Mouse (Mus musculus) MEL (cell line): ENCODE measurements around the gene Tapbpl. TPM values are rescaled to one million over a fixed set of nuclear protein-coding genes. Genes with fewer than 3 reads are reported as not detected.

Experiments used
- DNase-seq: peaks from one replicate; pipeline ENCODE4 v3.0.0; 2011; ENCODE audit warnings: low read depth, low spot score
- H3K27ac ChIP-seq: 2 replicates; pipeline ENCODE4 v1.5.1; 2012; ENCODE audit warnings: low read depth, mild to moderate bottlenecking, control low read depth, low read length, moderate library complexity; ENCODE audit not compliant: control insufficient read depth
- H3K27me3 ChIP-seq, 2 experiments: fragments of 150-350 bp in 1 of 2; sonication (generic) in 1 of 2; 2 replicates each; pipeline ENCODE4 v1.6.1; 2012; ENCODE audit warnings: low read length in 2 of 2, mild to moderate bottlenecking in 2 of 2, improper control_type of control experiment in 1 of 2, moderate library complexity in 1 of 2; ENCODE audit not compliant: insufficient read depth in 2 of 2, control insufficient read depth in 1 of 2
- H3K36me3 ChIP-seq, 2 experiments: 2 replicates each; pipeline ENCODE4 v1.6.1; 2012 to 2014; ENCODE audit warnings: low read length in 2 of 2, improper control_type of control experiment in 1 of 2, inconsistent platforms in 1 of 2, mild to moderate bottlenecking in 1 of 2; ENCODE audit not compliant: insufficient read depth in 2 of 2, control insufficient read depth in 1 of 2
- H3K4me1 ChIP-seq, 2 experiments: fragments of 150-350 bp in 1 of 2; sonication (generic) in 1 of 2; 2 replicates each; pipeline ENCODE4 v1.6.1; 2012; ENCODE audit warnings: low read length in 2 of 2, improper control_type of control experiment in 1 of 2, mild to moderate bottlenecking in 1 of 2; ENCODE audit not compliant: insufficient read depth in 2 of 2, control insufficient read depth in 1 of 2
- H3K4me3 ChIP-seq, 2 experiments: fragments of 150-350 bp in 1 of 2; sonication (generic) in 1 of 2; 2 replicates each; pipeline ENCODE4 v1.5.1; 2012; ENCODE audit warnings: low read depth in 2 of 2, low read length in 2 of 2, mild to moderate bottlenecking in 2 of 2, moderate library complexity in 2 of 2, control low read depth in 1 of 2, improper control_type of control experiment in 1 of 2; ENCODE audit not compliant: control insufficient read depth in 1 of 2, insufficient read depth in 1 of 2
- H3K79me2 ChIP-seq: 2 replicates; pipeline ENCODE4 v1.6.1; 2012; ENCODE audit warnings: mild to moderate bottlenecking, low read length, moderate library complexity; ENCODE audit not compliant: control insufficient read depth, poor library complexity, insufficient read depth
- H3K9ac ChIP-seq: 2 replicates; pipeline ENCODE4 v1.6.1; 2012; ENCODE audit warnings: low read depth, mild to moderate bottlenecking, control low read depth, low read length, moderate library complexity; ENCODE audit not compliant: control insufficient read depth, poor library complexity, severe bottlenecking
- H3K9me3 ChIP-seq: fragments of 150-350 bp; sonication (generic); replicated peaks from 2 replicates; pipeline ENCODE4 v1.6.1; 2012; ENCODE audit warnings: mild to moderate bottlenecking, low read length, improper control_type of control experiment, moderate library complexity; ENCODE audit not compliant: insufficient read depth
- BHLHE40 ChIP-seq: IDR thresholded peaks from 2 replicates; pipeline ENCODE4 v1.6.1; 2012; ENCODE audit warnings: low read depth, mild to moderate bottlenecking, inconsistent platforms, low read length, improper control_type of control experiment, borderline replicate concordance
- E2F4 ChIP-seq: IDR thresholded peaks from 2 replicates; pipeline ENCODE4 v1.6.1; 2011; ENCODE audit warnings: low read depth, low read length, improper control_type of control experiment, borderline replicate concordance
- ELF1 ChIP-seq: IDR thresholded peaks from 2 replicates; pipeline ENCODE4 v1.6.1; 2014; ENCODE audit warnings: low read depth, mild to moderate bottlenecking, inconsistent platforms, low read length, improper control_type of control experiment, moderate library complexity
- ETS1 ChIP-seq: IDR thresholded peaks from 2 replicates; pipeline ENCODE4 v1.6.1; 2012; ENCODE audit warnings: low read depth, mild to moderate bottlenecking, inconsistent platforms, low read length, improper control_type of control experiment, moderate library complexity
- GATA1 ChIP-seq: IDR thresholded peaks from 2 replicates; pipeline ENCODE4 v1.6.1; 2011; ENCODE audit warnings: low read depth, low read length, improper control_type of control experiment
- HCFC1 ChIP-seq: IDR thresholded peaks from 2 replicates; pipeline ENCODE4 v1.6.1; 2012; ENCODE audit warnings: low read depth, mild to moderate bottlenecking, inconsistent platforms, low read length, improper control_type of control experiment, moderate library complexity
- JUND ChIP-seq: IDR thresholded peaks from 2 replicates; pipeline ENCODE4 v1.6.1; 2011; ENCODE audit warnings: low read depth, mild to moderate bottlenecking, improper control_type of control experiment, low read length
- MAX ChIP-seq: IDR thresholded peaks from 2 replicates; pipeline ENCODE4 v1.6.1; 2011; ENCODE audit warnings: low read length, improper control_type of control experiment
- MXI1 ChIP-seq: IDR thresholded peaks from 2 replicates; pipeline ENCODE4 v1.6.1; 2011; ENCODE audit warnings: mild to moderate bottlenecking, low read depth, low read length, improper control_type of control experiment
- MYB ChIP-seq: IDR thresholded peaks from 2 replicates; pipeline ENCODE4 v1.6.1; 2011; ENCODE audit warnings: mild to moderate bottlenecking, low read depth, low read length, improper control_type of control experiment
- MYC ChIP-seq: IDR thresholded peaks from 2 replicates; pipeline ENCODE4 v1.6.1; 2011; ENCODE audit warnings: low read depth, mild to moderate bottlenecking, low read length, improper control_type of control experiment, moderate library complexity
- NELFE ChIP-seq: IDR thresholded peaks from 2 replicates; pipeline ENCODE4 v1.6.1; 2011; ENCODE audit warnings: low read depth, low read length, improper control_type of control experiment
- POLR2A ChIP-seq, 2 experiments: IDR thresholded peaks; 2 replicates each; pipeline ENCODE4 v1.6.1; 2011 to 2012; ENCODE audit warnings: low read length in 2 of 2, mild to moderate bottlenecking in 2 of 2, control low read depth in 1 of 2, improper control_type of control experiment in 1 of 2, low read depth in 1 of 2, moderate library complexity in 1 of 2; ENCODE audit not compliant: control insufficient read depth in 1 of 2, insufficient read depth in 1 of 2, poor library complexity in 1 of 2
- POLR2AphosphoS2 ChIP-seq: IDR thresholded peaks from 2 replicates; pipeline ENCODE4 v1.6.1; 2011; ENCODE audit warnings: low read length, improper control_type of control experiment
- SIN3A ChIP-seq: IDR thresholded peaks from 2 replicates; pipeline ENCODE4 v1.6.1; 2012; ENCODE audit warnings: low read length, improper control_type of control experiment, inconsistent platforms
- TBP ChIP-seq: IDR thresholded peaks from 2 replicates; pipeline ENCODE4 v1.8.0; 2011; ENCODE audit warnings: low read depth, low read length, improper control_type of control experiment
- ZNF384 ChIP-seq: IDR thresholded peaks from 2 replicates; pipeline ENCODE4 v1.6.1; 2012; ENCODE audit warnings: low read depth, mild to moderate bottlenecking, inconsistent platforms, low read length, improper control_type of control experiment
- polyA plus RNA-seq, 2 experiments: library from polyadenylated mRNA; stranded (reverse) in 1 of 2; unstranded in 1 of 2; fragments of >175 nt in 1 of 2; fragments of >200 nt in 1 of 2; gene quantifications; 2 replicates each; pipeline versions ENCODE4 v1.2.1 to v1.2.4; 2012; ENCODE audit warnings: low replicate concordance in 2 of 2, low read depth in 1 of 2; ENCODE audit not compliant: insufficient read length in 2 of 2, insufficient read depth in 1 of 2, missing spikeins in 1 of 2
- total RNA-seq: library from RNA; depleted of rRNA; stranded (reverse); fragments of 300-350 nt; gene quantifications from 2 replicates; pipeline ENCODE4 v1.2.3, GENCODE M21; 2012

The Tapbpl gene
- total and polyA plus RNA-seq, 3 experiments: 2.5 to 5.2 TPM; not detected in 1

DNA sequence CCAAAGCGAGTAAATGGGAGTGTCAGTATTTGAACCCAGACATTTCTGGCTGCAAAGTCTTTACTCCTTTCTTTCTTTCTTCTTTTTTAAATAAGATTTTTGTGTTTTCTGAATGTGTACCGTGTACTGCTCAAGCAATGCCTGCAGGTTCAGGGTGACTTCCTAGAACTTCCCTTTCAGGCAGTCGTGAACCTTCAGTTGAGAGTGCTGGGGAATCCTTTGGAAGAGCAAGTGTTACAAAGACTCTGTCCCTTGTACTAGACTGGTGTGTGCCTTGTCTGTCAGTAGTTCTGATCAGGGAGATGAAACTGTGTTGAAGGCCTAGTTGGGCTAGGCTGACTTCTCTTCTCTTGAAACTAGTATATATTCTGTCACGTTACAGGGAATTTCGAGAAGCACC is 38.8 kb downstream of the Tapbpl start:
- Histone ChIP-seq H3K4me1 (peaks cover 3 to 11% of the 10 kb centered on the region in 2 experiments; a peak in 3 of 4 replicates), H3K27me3 (no peaks in the 10 kb centered on the region), H3K9ac (peak overlapping the region; percentile 99), H3K79me2 (peaks cover 36% of the 10 kb centered on the region), H3K9me3 (no peaks in the 10 kb centered on the region), H3K27ac (peak overlapping the region; percentile 100), H3K36me3 (peaks cover 17 to 19% of the 10 kb centered on the region in 2 experiments), H3K4me3 (peak overlapping the region; percentile 89 to 90)
- TF ChIP-seq MYC (no peak), GATA1 (no peak), ZNF384 (no peak), NELFE (no peak), POLR2AphosphoS2 (no peak), POLR2A (IDR thresholded peaks at IDR 0.05; ENCODE audit: control insufficient read depth in 1 of 2, insufficient read depth in 1 of 2, low read depth in 1 of 2, low read length in 2 of 2, poor library complexity in 1 of 2) (no peak), HCFC1 (no peak), JUND (no peak), SIN3A (no peak), MYB (no peak), ELF1 (no peak), MAX (no peak), E2F4 (no peak)
- peak; percentile 61 for DNase-seq

DNA sequence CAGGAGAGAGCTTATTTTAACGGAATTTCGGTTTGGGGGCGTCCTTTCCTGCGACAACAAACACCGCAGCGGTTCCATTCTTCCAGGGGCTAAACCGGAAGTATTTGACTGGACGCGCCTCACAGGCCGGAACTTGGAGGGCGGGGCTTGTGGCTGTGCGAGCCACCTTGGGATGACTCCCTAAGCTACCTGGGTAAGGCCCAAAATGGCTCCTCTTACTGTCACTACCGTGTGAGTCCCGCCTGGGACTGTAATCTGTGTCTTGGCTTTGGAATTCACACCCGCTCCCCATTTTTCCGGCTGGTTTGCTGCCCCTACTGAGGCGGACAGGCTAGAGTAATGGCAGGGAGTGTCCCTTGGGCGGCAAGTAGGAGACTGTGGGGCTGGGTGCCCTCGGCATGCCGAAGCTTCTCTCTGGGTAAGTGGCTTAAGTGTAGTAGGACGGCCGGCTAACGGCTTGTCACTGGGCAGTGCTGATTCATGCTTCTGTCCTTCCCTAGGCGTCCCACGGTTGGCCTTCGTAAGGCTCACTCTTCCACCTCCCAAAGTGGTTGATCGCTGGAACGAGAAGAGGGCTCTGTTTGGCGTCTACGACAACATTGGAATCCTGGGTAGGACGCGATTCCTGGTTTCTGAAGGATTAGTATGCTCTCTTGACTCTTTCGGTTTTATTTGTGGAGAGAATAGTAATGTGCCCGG is 39.5 kb downstream of the Tapbpl start:
- H3K27me3 ChIP-seq: no peaks in the 10 kb centered on the region
- TF ChIP-seq ETS1: 0 out of 2 replicates have a peak, but pooled peaks have one; percentile 6
- TF ChIP-seq BHLHE40: no peak
- TF ChIP-seq MXI1: no peak
- TF ChIP-seq NELFE: peak; percentile 42
- TF ChIP-seq HCFC1: peak; percentile 83
- peak; percentile 61 to 64; a peak in 3 of 4 replicates for TF ChIP-seq POLR2A (IDR thresholded peaks at IDR 0.05; ENCODE audit: control insufficient read depth in 1 of 2, insufficient read depth in 1 of 2, low read depth in 1 of 2, low read length in 2 of 2, poor library complexity in 1 of 2)
- TF ChIP-seq ELF1: peak; percentile 74
- TF ChIP-seq TBP: peak; percentile 54; the same call in 1 of the 2 replicates
- peak; percentile 13; the same call in 1 of the 2 replicates for TF ChIP-seq POLR2AphosphoS2
- peak; percentile 97 for DNase-seq
- peak overlapping the region; percentile 99 for H3K9ac ChIP-seq
- no peaks in the 10 kb centered on the region for H3K9me3 ChIP-seq
- peaks cover 17 to 19% of the 10 kb centered on the region in 2 experiments for H3K36me3 ChIP-seq
- H3K4me1 ChIP-seq: peaks cover 3 to 11% of the 10 kb centered on the region in 2 experiments; a peak in 3 of 4 replicates
- peak overlapping the region; percentile 89 to 90 for H3K4me3 ChIP-seq
- H3K27ac ChIP-seq: peak overlapping the region; percentile 100
- H3K79me2 ChIP-seq: peaks cover 36% of the 10 kb centered on the region
